Mouse (Mus musculus) c-Kit-positive CD71-positive TER-119-positive erythroid progenitor cells, embryonic 14.5 days (primary cell): Measurements from ENCODE around the gene Galnt18.
A peak's percentile ranks its signal among the peaks of the same experiment; 100 is the strongest.

ENCODE experiments used
- DNase-seq: peaks from one replicate; pipeline ENCODE4 v3.0.0-alpha.2; 2013; ENCODE audit warnings: low spot score

The Galnt18 gene

DNA sequence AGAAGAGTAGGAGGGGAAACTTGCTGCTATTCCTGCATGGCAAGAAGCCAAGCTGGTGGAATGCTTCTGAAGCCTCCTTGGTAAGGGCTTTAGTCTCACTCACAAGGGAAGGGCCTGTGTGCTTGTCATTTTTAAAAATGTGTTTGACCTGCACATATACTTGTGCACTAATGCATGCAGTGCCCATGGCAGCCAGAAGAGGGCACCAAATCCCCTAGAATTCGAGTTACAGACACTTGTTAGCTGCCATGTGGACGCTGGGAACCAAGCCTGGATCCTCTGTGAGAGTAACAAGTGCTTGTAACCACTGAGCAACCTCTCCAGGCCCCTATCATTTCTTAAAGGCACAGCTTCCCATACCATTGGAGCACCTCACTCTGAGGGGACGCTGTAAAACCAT is 219.7 kb downstream of the Galnt18 start:
- peak; percentile 2 for DNase-seq

GRCm38 (mm10) chr7:111559011-111559410 is 220.8 kb downstream of the Galnt18 start:
- no peak for DNase-seq

DNA sequence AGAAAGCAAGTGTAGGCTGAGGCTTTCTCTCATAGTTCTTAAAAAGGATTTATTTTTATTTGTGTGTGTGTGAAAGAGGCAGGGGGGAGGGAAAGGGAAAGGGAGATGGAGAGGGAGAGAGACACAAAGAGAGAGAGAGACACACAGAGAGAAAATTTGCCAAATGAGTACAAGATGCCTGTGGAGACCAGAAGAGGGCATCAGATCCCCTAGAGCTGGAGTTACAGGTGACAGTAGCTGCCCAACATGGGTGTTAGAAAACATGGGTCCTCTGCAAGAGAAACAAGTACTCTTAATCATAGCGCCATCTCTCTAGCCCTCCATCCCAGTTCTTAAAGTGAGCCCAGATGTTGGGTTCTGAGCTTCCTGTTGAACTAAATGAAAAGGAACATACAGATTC is 228.8 kb downstream of the Galnt18 start:
- DNase-seq, result no peak

- DNase-seq, result no peak
Measured at GRCm38 (mm10) chr7:111547069-111547468, 232.7 kb downstream of the Galnt18 start.

DNA sequence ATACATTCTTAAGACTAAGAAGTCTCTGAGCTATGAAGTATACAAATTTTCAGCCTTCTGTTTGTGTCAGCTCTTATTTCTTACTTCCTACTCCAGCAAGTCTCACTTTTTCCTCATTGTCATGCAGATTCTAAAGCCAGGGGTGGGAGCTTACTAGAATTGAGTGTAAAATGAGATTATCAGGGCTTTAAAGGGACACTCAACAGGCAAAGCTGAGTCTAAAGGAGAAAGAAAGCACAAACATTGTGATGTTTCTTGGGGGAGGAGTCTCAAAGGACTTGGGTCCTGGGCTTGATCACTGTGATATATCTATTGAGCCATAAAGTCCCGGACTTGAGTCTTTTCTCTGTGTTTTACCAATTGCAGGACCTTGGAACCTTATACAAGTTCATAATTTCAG is 234.2 kb downstream of the Galnt18 start:
- no peak for DNase-seq

DNA sequence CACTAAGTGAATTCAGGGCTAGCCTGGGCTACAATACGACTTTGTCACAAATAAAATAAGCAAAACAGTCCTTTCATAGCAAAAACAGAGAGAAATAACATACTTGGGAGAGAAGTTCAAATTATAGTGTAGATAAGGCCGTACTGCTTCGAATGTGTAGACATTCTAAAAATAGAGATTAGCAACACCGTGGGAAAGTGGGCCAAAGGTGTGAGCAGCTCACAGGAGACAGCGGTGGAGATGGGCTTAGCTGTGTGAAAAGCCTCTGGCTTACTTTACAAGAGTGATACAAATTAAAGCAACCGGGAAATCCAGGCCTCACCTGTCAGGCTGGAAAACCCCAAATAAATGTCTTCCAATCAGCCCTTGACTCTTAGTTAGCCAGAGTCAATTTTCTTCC is 241.8 kb downstream of the Galnt18 start:
- DNase-seq, result no peak

DNA sequence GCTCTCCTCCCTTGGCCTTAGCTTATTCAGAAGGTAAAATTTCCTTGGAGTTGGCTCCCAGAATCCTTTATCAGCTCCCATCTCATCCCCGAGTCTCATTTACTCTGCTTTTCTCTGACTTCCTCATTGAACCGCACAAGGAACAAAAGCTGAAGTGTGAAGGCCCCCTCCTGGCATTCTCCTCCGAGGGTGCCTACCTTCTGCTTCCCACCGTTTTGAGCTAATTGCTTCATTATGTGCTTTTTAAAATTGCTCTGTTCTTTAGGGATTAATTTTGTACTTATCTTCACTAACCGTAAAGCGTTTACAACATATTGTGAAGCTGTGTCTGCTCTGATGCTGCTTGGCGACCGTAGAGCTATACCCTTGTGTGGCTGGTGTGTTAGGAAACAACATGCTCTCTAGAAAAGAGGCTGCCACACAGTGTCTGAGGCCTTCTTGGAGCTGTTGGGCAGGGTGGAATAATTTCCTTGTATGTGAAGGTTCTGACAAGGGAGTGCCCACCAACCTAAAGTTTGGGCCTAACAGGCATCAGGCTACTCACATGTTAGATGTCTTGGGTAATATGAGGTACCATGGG is 244.9 kb downstream of the Galnt18 start:
- no peak for DNase-seq

DNA sequence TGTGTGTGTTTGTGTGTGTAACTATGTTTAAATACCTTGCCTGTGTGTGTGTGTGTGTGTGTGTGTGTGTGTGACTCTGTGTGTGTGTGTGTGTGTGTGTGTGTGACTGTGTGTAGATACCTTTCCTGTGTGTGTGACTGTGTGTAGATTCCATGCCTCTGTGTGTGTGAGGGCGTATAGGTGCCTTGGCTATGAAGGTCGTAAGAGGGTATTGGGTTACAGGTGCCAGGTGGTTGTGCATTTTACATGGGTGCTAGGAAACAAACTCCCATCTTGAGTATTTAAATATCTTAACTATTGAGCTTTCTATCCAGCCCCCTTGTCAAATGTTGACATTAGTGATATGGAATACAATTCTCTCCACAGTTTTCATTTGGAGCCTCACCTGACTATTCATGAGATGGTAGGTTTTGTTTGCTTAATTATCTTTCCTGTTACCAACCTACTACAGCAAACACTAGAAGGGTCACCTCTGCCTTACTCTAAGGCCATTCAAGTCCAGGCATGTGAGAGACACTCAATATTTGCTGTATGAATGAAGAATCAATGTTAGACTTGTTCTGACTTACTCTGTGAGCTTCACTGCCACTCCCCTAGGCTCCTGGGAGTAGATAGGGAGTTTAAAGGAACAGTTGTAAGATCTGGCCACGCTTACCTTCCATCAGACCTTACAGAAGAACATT is 250.7 kb downstream of the Galnt18 start:
- no peak for DNase-seq

GRCm38 (mm10) chr7:111528462-111528861 is 251.3 kb downstream of the Galnt18 start:
- no peak for DNase-seq

- DNase-seq, result no peak
Measured at GRCm38 (mm10) chr7:111520881-111521280, 258.9 kb downstream of the Galnt18 start.

DNA sequence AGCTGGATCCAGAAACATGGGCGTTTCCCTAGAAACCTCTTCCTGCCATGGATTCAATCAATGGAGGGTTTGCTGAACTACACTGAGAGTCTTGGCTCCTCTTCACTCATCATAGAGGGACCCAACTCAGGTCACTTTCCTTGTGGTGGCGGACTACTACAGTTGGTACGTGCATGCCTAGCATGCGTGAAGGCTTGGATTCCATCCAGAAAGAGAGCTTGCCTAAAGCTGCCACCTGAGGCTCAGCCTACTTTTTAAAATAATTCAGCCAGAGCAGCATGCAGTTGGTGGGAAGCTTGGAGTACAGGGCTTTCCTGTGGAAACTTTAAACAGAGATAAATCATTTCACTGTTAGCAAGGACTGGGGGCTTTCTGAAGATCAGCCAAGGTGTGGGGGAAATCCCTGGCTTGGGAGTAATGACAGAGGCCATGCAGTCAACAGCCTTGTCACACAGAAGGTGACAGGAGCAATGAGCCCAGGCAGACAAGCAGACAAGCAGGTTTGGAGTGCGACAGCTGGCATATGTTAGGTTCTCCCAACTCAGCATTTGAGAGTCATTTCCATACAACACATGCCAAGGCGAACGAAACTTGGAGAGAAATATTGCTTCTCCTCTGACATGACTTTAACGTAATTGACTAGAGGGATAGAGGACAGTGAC is 261.1 kb downstream of the Galnt18 start:
- DNase-seq, result no peak

GRCm38 (mm10) chr7:111516882-111517281 is 262.9 kb downstream of the Galnt18 start:
- DNase-seq, result no peak

DNA sequence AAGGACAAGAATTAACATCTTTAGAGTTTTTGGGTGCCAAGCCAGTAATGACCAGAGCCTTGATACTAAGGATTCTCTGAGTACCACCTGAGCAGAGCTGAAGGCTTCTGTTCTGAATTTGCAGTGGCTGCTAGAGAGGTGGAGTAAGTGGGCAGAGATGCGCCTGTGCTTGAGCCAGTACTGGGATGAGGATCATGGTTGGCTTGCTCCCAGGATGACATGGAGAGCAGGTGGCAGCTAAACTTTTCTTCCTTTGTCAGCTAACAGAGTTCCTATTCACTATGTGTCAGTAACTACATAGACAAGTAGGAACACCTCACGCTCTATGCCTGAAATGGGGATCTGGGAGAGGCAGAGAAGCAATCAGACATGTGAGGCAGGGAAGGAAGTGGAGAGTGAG is 264.3 kb downstream of the Galnt18 start:
- no peak for DNase-seq

DNA sequence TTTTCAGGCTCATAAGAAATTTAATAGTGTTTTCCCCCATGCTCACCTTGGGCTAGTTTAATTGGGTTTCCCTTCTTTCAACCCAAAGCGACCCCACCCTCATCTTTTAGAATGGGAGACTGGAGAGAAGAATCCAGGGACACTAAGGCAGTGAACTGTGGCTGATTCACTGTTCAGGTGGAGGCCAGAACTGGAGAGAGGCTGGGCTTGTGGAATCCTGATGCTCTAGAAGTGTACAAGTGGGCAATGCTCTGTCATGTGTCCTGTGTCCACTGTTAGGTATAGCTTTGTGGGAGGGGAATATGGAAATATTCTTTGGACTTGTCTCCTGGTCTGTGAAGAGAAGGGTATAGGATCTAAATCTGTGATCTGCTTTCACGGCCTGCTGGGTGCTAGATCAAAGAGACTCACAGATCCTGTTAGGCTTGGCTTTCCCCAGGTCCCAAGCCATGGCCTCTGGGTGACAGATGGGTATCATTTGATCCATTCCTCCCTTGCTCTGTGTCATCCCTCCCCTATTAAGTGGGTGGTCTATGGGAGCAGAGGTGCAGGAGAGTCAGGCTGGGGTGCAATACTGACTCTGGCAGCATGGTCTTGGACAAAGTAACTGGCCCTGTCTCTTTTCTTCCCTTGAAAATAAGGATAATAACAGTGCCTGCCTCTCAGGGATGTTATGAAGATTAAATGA is 270.5 kb downstream of the Galnt18 start:
- no peak for DNase-seq

DNA sequence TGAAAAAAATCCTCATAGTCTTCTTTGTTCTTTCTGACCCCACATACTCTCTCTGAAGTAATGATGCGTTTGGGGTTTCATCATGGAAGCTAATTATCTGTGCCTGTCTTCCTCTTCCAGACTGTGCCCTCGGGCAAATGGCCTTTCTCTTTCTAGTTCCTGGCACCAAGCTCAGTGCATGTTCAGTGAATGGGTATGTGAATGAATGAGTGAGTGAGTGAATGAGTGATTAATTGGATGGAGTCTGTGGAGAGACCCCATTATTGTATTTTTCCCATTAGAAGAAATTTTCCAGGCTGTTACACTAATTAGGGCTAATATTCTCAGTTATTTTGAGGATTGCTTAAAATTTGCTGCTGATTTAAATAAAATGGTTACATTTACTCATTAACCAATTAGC is 279.2 kb downstream of the Galnt18 start:
- DNase-seq, result no peak

DNA sequence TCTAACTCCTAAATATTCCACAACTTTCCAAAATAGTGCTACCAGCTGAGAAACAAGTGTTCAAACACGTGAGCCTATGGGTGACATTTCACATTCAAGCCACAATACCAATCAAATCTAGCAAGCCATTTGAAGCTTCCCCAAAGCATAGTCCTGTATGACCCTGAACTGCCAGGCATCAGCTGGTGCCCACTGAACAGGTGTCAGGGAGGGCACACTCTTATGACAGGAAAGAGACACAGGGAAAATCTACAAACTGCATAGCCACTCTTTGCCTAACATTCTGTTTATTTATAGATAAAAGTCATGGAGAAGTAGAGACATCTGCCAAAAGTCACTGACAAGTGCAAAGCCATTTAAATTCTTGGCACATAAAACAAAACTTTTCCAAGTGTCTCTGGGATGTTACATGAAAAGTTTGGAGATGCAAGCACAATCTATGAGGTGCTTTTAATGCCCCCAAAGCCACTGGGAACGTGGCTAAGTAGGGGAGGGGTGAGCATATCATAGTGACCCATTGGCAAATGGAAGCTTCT is 280.5 kb downstream of the Galnt18 start:
- DNase-seq, result no peak

- DNase-seq, result no peak
Measured at GRCm38 (mm10) chr7:111497191-111497590, 282.6 kb downstream of the Galnt18 start.

DNA sequence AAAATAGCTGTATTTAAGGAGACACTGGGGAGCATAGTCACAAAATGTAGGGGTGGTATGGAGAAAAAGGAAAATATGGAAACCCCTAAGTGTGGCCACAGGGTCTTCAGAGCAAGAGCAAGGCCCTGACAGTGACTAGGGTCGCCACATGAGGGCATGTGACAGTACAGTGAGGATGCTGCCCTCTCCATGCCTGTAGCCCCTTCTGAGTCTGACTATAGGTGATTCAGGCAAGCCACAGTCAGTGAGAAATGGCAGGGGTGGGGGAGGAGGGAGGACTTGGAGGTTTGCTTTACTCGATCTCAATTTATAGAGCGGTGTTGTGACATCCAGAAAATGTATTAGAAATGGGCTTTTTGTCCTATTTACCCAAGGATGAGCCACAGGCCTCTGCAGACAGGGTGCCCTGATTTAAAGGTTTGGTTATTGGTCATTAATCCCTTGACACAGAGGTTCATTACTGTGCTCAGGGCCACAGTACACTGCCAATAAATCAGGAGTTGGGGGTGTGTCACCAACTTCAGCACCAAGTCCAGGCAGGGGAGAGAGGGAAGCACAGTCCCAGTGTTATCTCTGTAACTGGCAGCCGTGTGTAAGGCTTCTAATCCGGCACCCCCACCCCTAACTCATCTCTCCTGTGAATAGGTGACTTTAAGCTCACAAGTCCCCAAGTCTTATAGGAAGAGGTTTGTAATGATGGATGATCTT is 287.4 kb downstream of the Galnt18 start:
- no peak for DNase-seq

DNA sequence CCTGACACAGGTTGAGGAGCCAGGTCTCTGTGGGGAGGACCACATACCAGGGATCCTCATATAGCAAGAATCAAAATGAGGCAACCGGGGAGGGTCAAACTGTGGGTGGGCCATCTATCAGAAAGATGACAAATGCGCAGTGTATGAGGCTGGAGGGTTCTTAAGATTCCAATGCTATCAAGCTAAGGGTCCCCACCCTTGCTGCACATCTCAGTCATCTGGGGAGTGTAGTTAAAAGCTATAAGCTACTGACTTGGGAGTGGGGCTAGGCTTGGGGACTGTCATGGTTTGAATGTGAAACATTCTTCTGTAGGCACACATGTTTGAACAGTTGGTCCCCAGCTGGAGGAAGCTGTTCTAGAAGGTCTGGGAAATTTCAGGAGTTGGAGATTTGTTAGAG is 288.2 kb downstream of the Galnt18 start:
- DNase-seq, result no peak

- DNase-seq, result no peak
Measured at GRCm38 (mm10) chr7:111486811-111487333, 292.9 kb downstream of the Galnt18 start.

DNA sequence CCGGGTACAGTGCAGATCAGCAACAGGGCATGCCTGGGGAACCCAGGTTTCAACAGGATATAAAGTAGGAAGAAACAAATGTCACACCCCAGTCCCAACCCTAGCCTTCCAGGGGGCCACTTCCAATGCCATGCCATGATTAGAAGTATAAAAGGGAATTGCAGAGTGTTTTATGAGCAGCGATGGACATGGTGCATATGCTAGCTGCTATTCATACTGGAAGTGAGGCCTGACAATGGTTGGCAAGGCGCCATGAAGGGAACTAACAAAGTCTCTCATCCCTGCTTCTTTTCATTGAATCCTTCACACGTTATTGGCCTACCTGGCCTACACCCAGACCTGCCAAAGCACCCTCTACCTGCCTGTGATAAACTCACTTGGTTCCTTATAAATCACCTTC is 295.9 kb downstream of the Galnt18 start:
- no peak for DNase-seq

- no peak for DNase-seq
Measured at GRCm38 (mm10) chr7:111483321-111483720, 296.5 kb downstream of the Galnt18 start.
